In the genomic region with DNA sequence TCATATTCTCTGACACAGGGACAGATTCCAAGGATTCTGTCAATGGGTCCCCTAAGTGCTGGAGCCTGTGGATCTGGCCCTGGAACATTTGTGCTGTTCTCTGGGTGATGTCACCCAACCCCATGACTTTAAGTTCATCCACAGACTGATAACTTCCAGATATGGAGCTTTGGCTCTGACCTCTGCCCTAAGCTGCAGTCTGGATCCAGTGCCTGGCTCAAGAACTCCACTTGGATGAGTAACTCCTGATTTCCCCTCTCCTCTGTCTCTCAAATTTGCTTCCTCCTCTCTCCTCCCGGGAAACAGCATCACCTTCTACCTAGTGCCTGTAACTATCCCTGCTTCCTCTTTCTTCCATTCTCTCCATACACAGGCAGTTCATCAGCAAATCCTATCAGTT, we compare ENCODE assay signal across 25 mouse cellular contexts. TPM values are rescaled to one million over a fixed set of nuclear protein-coding genes. Genes with fewer than 3 reads are reported as not detected.
DNase-seq lines count a peak whose midpoint lies in the region; ATAC-seq and TF ChIP-seq lines count a peak whose summit lies in the region.
"Had no signal": no experiment of that assay in that cellular context is flagged by ENCODE, and none has a peak within 500 bp of the region (broad histone marks: within the 10 kb centered on the region; RNA-seq: fewer than 3 reads in every experiment).

No protein-coding gene starts in this region.

- no peak overlapping the region for H3K4me3 ChIP-seq in lung, embryonic 14.5 days (ENCODE audit: low read depth, low read length)
- H3K4me3 ChIP-seq in bone marrow macrophage, adult 2 months (ENCODE audit: insufficient read depth, low read length) = no peak overlapping the region
- H3K4me3 ChIP-seq in small intestine, adult 2 months (ENCODE audit: low read depth, low read length) = no peak overlapping the region
- no peak overlapping the region for H3K4me3 ChIP-seq in limb, embryonic 10.5 days
- H3K4me3 ChIP-seq: embryonic facial prominence, embryonic 12.5 days; layer of hippocampus, adult 2 months; liver, embryonic 13.5 days had no signal

- H3K4me2 ChIP-seq in lung, embryonic 14.5 days = no peak overlapping the region
- H3K4me2 ChIP-seq: embryonic facial prominence, embryonic 12.5 days; liver, embryonic 13.5 days; midbrain, embryonic 11.5 days had no signal

- H3K36me3 ChIP-seq in lung, embryonic 14.5 days (ENCODE audit: insufficient read depth) = no peaks in the 10 kb centered on the region
- no peaks in the 10 kb centered on the region for H3K36me3 ChIP-seq in small intestine, adult 2 months (ENCODE audit: control insufficient read depth, insufficient read depth, low read length)
- no peaks in the 10 kb centered on the region for H3K36me3 ChIP-seq in limb, embryonic 10.5 days
- H3K36me3 ChIP-seq: embryonic facial prominence, embryonic 12.5 days; G1E; liver, embryonic 13.5 days had no signal

- no peaks in the 10 kb centered on the region for H3K27me3 ChIP-seq in lung, embryonic 14.5 days (ENCODE audit: insufficient read depth, low read length)
- no peaks in the 10 kb centered on the region for H3K27me3 ChIP-seq in small intestine, adult 2 months (ENCODE audit: control insufficient read depth, insufficient read depth, low read length)
- H3K27me3 ChIP-seq in limb, embryonic 10.5 days (ENCODE audit: low read depth, poor library complexity, severe bottlenecking) = no peaks in the 10 kb centered on the region
- H3K27me3 ChIP-seq: embryonic facial prominence, embryonic 12.5 days; Patski had no signal

- no peak overlapping the region for H3K27ac ChIP-seq in lung, embryonic 14.5 days (ENCODE audit: low read depth)
- H3K27ac ChIP-seq in bone marrow macrophage, adult 2 months (ENCODE audit: insufficient read depth, low read depth, low read length) = peak overlapping the region; percentile 85
- H3K27ac ChIP-seq in small intestine, adult 2 months (ENCODE audit: insufficient read depth, low read depth, low read length) = peak overlapping the region; percentile 58
- no peak overlapping the region for H3K27ac ChIP-seq in limb, embryonic 10.5 days
- H3K27ac ChIP-seq: embryonic facial prominence, embryonic 12.5 days; layer of hippocampus, adult 2 months; liver, embryonic 13.5 days had no signal

- H3K9ac ChIP-seq in lung, embryonic 14.5 days = no peak overlapping the region
- H3K9ac ChIP-seq: embryonic facial prominence, embryonic 12.5 days; liver, embryonic 13.5 days had no signal

- TF ChIP-seq POLR2A in bone marrow macrophage, adult 2 months (IDR thresholded peaks at IDR 0.05; ENCODE audit: borderline replicate concordance, low read depth, low read length) = no peak
- TF ChIP-seq POLR2A in small intestine, adult 2 months (IDR thresholded peaks at IDR 0.05; ENCODE audit: low read depth, low read length) = no peak

- no peaks in the 10 kb centered on the region for H3K9me3 ChIP-seq in lung, embryonic 14.5 days (ENCODE audit: low read depth, low read length)
- no peaks in the 10 kb centered on the region for H3K9me3 ChIP-seq in limb, embryonic 10.5 days (replicated peaks)
- H3K9me3 ChIP-seq: embryonic facial prominence, embryonic 12.5 days; G1E; liver, embryonic 13.5 days had no signal

- intact Hi-C loops in gastrocnemius, postnatal 36 days (cut with DNase I) = no loop called here

- no peak for TF ChIP-seq CTCF in lung, embryonic 14.5 days (IDR thresholded peaks at IDR 0.05; ENCODE audit: low read depth)
- no peak for TF ChIP-seq CTCF in bone marrow macrophage, adult 2 months (IDR thresholded peaks at IDR 0.05; ENCODE audit: low read depth, low read length)
- TF ChIP-seq CTCF in small intestine, adult 2 months (IDR thresholded peaks at IDR 0.05; ENCODE audit: extremely low read depth, insufficient read length, insufficient replicate concordance, low read depth, low read length) = no peak

- ATAC-seq in lung, embryonic 14.5 days (ENCODE audit: insufficient read depth) = peak; percentile 38; the same call in 1 of the 2 replicates
- ATAC-seq: forebrain, embryonic 14.5 days; midbrain, embryonic 16.5 days; Patski had no signal

- peak; percentile 10 for DNase-seq in gastrocnemius, postnatal 25 days
- DNase-seq in gastrocnemius, postnatal 36 days = no peak
- no peak for DNase-seq in lung, embryonic 14.5 days
- no peak for DNase-seq in lung, postnatal 25 days (ENCODE audit: low spot score)
- DNase-seq in left cerebral cortex, adult 11 months (ENCODE audit: low spot score) = no peak
- DNase-seq in limb, embryonic 10.5 days (ENCODE audit: low spot score) = no peak
- DNase-seq: adrenal gland, postnatal 10 days; cerebellum, adult 11-12 months; cerebellum, adult 9-11 months; embryo, embryonic 11 days; heart, postnatal 14 days; kidney, adult 11 months; kidney, postnatal 36 days; liver, embryonic 13.5 days; lung, adult 18-20 months; right cerebral cortex, postnatal 25 days had no signal

- 29% methylated on average over 1 of the region's 1 CpGs for WGBS in lung, embryonic 14.5 days
- WGBS in small intestine, adult 2 months = 33% methylated on average over 1 of the region's 1 CpGs
- WGBS in limb, embryonic 10.5 days = 74% methylated on average over 1 of the region's 1 CpGs

- no peaks in the 10 kb centered on the region for H3K4me1 ChIP-seq in lung, embryonic 14.5 days (ENCODE audit: insufficient read depth)
- peaks cover 63% of the 10 kb centered on the region for H3K4me1 ChIP-seq in bone marrow macrophage, adult 2 months (ENCODE audit: control insufficient read depth, insufficient read depth, low read length)
- H3K4me1 ChIP-seq in small intestine, adult 2 months (ENCODE audit: control insufficient read depth, insufficient read depth, insufficient read length, low read length) = peaks cover 13% of the 10 kb centered on the region; the same call in 1 of the 2 replicates
- 0 out of 2 replicates have a peak, but pooled peaks cover 4% of the 10 kb centered on the region for H3K4me1 ChIP-seq in limb, embryonic 10.5 days
- H3K4me1 ChIP-seq: embryonic facial prominence, embryonic 12.5 days had no signal

RNA-seq across cellular contexts. Expression of gene Tmed10, which starts 5.7 kb away (rescaled TPM):
- total RNA-seq in gastrocnemius, postnatal 25 days (2021) = 100 to 1,000 TPM in 1 of 2 experiments, 10 to 100 TPM in 1; 97.1 to 117 TPM
- 100 to 1,000 TPM; 103 to 110 TPM for total RNA-seq in gastrocnemius, postnatal 36 days (2021)
- polyA plus RNA-seq in lung, embryonic 14.5 days (2014; fragmentation: Nextera tagmentation; extraction: Ambion mirVana) = 333 and 344 TPM in 2 replicates
- polyA plus RNA-seq in bone marrow macrophage, adult 2 months (2012; ENCODE audit: insufficient read depth, insufficient read length, missing spikeins) = 291 and 303 TPM in 2 replicates
- 140 and 226 TPM in 2 replicates for polyA plus RNA-seq in small intestine, adult 2 months (2012; rRNA removed)
- polyA plus RNA-seq in limb, embryonic 10.5 days (2016; fragmentation: Nextera tagmentation; extraction: Ambion mirVana) = 264 and 277 TPM in 2 replicates

RNA-seq across cellular contexts. Expression of gene Nek9, which starts 41.1 kb away (rescaled TPM):
- total RNA-seq in gastrocnemius, postnatal 25 days (2021) = 10 to 100 TPM; 76.8 to 83.5 TPM
- 100 to 1,000 TPM in 1 of 2 experiments, 10 to 100 TPM in 1; 86.2 to 105 TPM for total RNA-seq in gastrocnemius, postnatal 36 days (2021)
- 17.2 and 18.2 TPM in 2 replicates for polyA plus RNA-seq in lung, embryonic 14.5 days (2014; fragmentation: Nextera tagmentation; extraction: Ambion mirVana)
- polyA plus RNA-seq in bone marrow macrophage, adult 2 months (2012; ENCODE audit: insufficient read depth, insufficient read length, missing spikeins) = 46.6 and 52.4 TPM in 2 replicates
- polyA plus RNA-seq in small intestine, adult 2 months (2012; rRNA removed) = 7.4 and 11.1 TPM in 2 replicates
- polyA plus RNA-seq in limb, embryonic 10.5 days (2016; fragmentation: Nextera tagmentation; extraction: Ambion mirVana) = 26.0 and 29.9 TPM in 2 replicates

Comparison
In these comparisons a context has a peak if more than half of its experiments do, and no peak if none do; other contexts are left out.
1. H3K27ac ChIP-seq: peak in bone marrow macrophage, adult 2 months (single experiment) and small intestine, adult 2 months (single experiment); none in lung, embryonic 14.5 days (single experiment) and limb, embryonic 10.5 days (single experiment).